Mouse (Mus musculus) adipocyte (in vitro differentiated cells): ENCODE data around the gene Slc22a14.
"Not testable (repeated sequence)": the region's sequence is repeated elsewhere in the genome, so short reads cannot be mapped to it uniquely, and the experiment has no call there.

Source experiments
- DNase-seq: peaks from one replicate; pipeline ENCODE4 v3.0.0-alpha.2; 2016; ENCODE audit warnings: low spot score

Slc22a14 gene

GRCm38 (mm10) chr9:119322289-119323259 is 42.8 kb downstream of the Slc22a14 start, which contains the start of gene Oxsr1:
Gene Oxsr1 (minus strand): TSS chr9:119322427.
- DNase-seq, result peak; percentile 100

- DNase-seq, result peak; percentile 42
Observed at GRCm38 (mm10) chr9:119321392-119322229, 43.7 kb downstream of the Slc22a14 start.

GRCm38 (mm10) chr9:119320946-119321345 is 44.4 kb downstream of the Slc22a14 start:
- no peak for DNase-seq

- DNase-seq, result no peak
Observed at GRCm38 (mm10) chr9:119320446-119320845, 44.9 kb downstream of the Slc22a14 start.

GRCm38 (mm10) chr9:119318891-119319290 is 46.5 kb downstream of the Slc22a14 start:
- no peak for DNase-seq

- DNase-seq, result no peak
Observed at GRCm38 (mm10) chr9:119313096-119313495, 52.3 kb downstream of the Slc22a14 start.

GRCm38 (mm10) chr9:119309067-119309466 is 56.3 kb downstream of the Slc22a14 start:
- no peak for DNase-seq

- no peak for DNase-seq
Observed at GRCm38 (mm10) chr9:119305863-119306262, 59.5 kb downstream of the Slc22a14 start.

GRCm38 (mm10) chr9:119298563-119298962 is 66.8 kb downstream of the Slc22a14 start:
- DNase-seq, result no peak

- DNase-seq, result no peak
Observed at GRCm38 (mm10) chr9:119297696-119298095, 67.7 kb downstream of the Slc22a14 start.

GRCm38 (mm10) chr9:119290791-119291190 is 74.6 kb downstream of the Slc22a14 start:
- no peak for DNase-seq

- DNase-seq, result no peak
Observed at GRCm38 (mm10) chr9:119280894-119281682, 84.3 kb downstream of the Slc22a14 start.

GRCm38 (mm10) chr9:119278031-119278430 is 87.3 kb downstream of the Slc22a14 start:
- no peak for DNase-seq

GRCm38 (mm10) chr9:119276321-119276720 is 89.0 kb downstream of the Slc22a14 start:
- peak; percentile 32 for DNase-seq

- DNase-seq, result not testable (repeated sequence)
Observed at GRCm38 (mm10) chr9:119274814-119275213, 90.5 kb downstream of the Slc22a14 start.

GRCm38 (mm10) chr9:119271496-119271895 is 93.9 kb downstream of the Slc22a14 start:
- no peak for DNase-seq

GRCm38 (mm10) chr9:119268588-119269145 is 96.7 kb downstream of the Slc22a14 start:
- DNase-seq, result no peak

GRCm38 (mm10) chr9:119268120-119268519 is 97.2 kb downstream of the Slc22a14 start:
- no peak for DNase-seq

- DNase-seq, result not testable (repeated sequence)
Observed at GRCm38 (mm10) chr9:119266121-119266395, 99.3 kb downstream of the Slc22a14 start.

GRCm38 (mm10) chr9:119265373-119266120 is 99.8 kb downstream of the Slc22a14 start:
- DNase-seq, result peak; percentile 6

- DNase-seq, result no peak
Observed at GRCm38 (mm10) chr9:119263067-119263466, 102.3 kb downstream of the Slc22a14 start.
